Comparison of ENCODE assay signal across 9 mouse cellular contexts in genomic region chr11:106267311-106267852, GRCm38 (mm10). TPM values are rescaled to one million over a fixed set of nuclear protein-coding genes. Genes with fewer than 3 reads are reported as not detected.
DNase-seq lines count a peak whose midpoint lies in the region; ATAC-seq and TF ChIP-seq lines count a peak whose summit lies in the region.
"Had no signal": no experiment of that assay in that cellular context is flagged by ENCODE, and none has a peak within 500 bp of the region (broad histone marks: within the 10 kb centered on the region; RNA-seq: fewer than 3 reads in every experiment).

No protein-coding gene starts in this region.

- H3K4me3 ChIP-seq in MEL (ENCODE audit: control insufficient read depth in 1 of 2, insufficient read depth in 1 of 2, low read depth in 2 of 2, low read length in 2 of 2), result no peak overlapping the region
- H3K4me3 ChIP-seq in embryonic facial prominence, embryonic 13.5 days, result peak overlapping the region; percentile 20; the same call in 1 of the 2 replicates
- no peak overlapping the region for H3K4me3 ChIP-seq in hindbrain, embryonic 15.5 days
- H3K4me3 ChIP-seq in lung, embryonic 16.5 days (ENCODE audit: low read length), result no peak overlapping the region

- 78% methylated on average over 15 of the region's 15 CpGs for WGBS in embryonic facial prominence, embryonic 13.5 days
- 59% methylated on average over 15 of the region's 15 CpGs for WGBS in hindbrain, embryonic 15.5 days
- WGBS in lung, embryonic 16.5 days, result 61% methylated on average over 15 of the region's 15 CpGs

- peak; percentile 18 for DNase-seq in embryo, embryonic 11 days
- no peak for DNase-seq in embryo, embryonic 10.5 days (ENCODE audit: low spot score)
- DNase-seq in MEL (ENCODE audit: low read depth, low spot score), result peak; percentile 67

- H3K27ac ChIP-seq in MEL (ENCODE audit: control insufficient read depth, low read depth, low read length), result no peak overlapping the region
- peak overlapping the region; percentile 78 for H3K27ac ChIP-seq in embryonic facial prominence, embryonic 13.5 days
- peak overlapping the region; percentile 56 for H3K27ac ChIP-seq in hindbrain, embryonic 15.5 days (replicated peaks)
- H3K27ac ChIP-seq in lung, embryonic 16.5 days (ENCODE audit: low read length), result peak overlapping the region; percentile 77

- H3K9me3 ChIP-seq in MEL (replicated peaks; ENCODE audit: insufficient read depth, low read length), result no peaks in the 10 kb centered on the region
- no peaks in the 10 kb centered on the region for H3K9me3 ChIP-seq in embryonic facial prominence, embryonic 13.5 days
- H3K9me3 ChIP-seq in hindbrain, embryonic 15.5 days, result no peaks in the 10 kb centered on the region
- no peaks in the 10 kb centered on the region for H3K9me3 ChIP-seq in lung, embryonic 16.5 days (ENCODE audit: control insufficient read depth, low read length)

- no peak overlapping the region for H3K9ac ChIP-seq in MEL (ENCODE audit: control insufficient read depth, low read depth, low read length, poor library complexity, severe bottlenecking)
- peak overlapping the region; percentile 44; the same call in 1 of the 2 replicates for H3K9ac ChIP-seq in embryonic facial prominence, embryonic 13.5 days
- H3K9ac ChIP-seq in hindbrain, embryonic 15.5 days, result no peak overlapping the region
- H3K9ac ChIP-seq in lung, embryonic 16.5 days (ENCODE audit: low read length), result no peak overlapping the region

- H3K4me2 ChIP-seq in embryonic facial prominence, embryonic 13.5 days, result peak overlapping the region; percentile 44; the same call in 1 of the 2 replicates
- peak overlapping the region; percentile 9; the same call in 1 of the 2 replicates for H3K4me2 ChIP-seq in hindbrain, embryonic 15.5 days
- H3K4me2 ChIP-seq in lung, embryonic 16.5 days (ENCODE audit: low read depth, low read length), result 0 out of 2 replicates have a peak overlapping the region, but pooled peaks have one; percentile 40

- no peak for TF ChIP-seq CTCF in MEL (IDR thresholded peaks at IDR 0.05 in 2 of 3, conservative IDR thresholded peaks at IDR 0.05 in 1 of 3; ENCODE audit: control insufficient read depth in 1 of 3, insufficient read depth in 1 of 3, low read depth in 2 of 3, low read length in 3 of 3, poor library complexity in 1 of 3, severe bottlenecking in 1 of 3)

- peaks cover 36% of the 10 kb centered on the region for H3K79me2 ChIP-seq in MEL (ENCODE audit: control insufficient read depth, insufficient read depth, low read length, poor library complexity)

- ATAC-seq in embryonic facial prominence, embryonic 13.5 days (ENCODE audit: insufficient number of reproducible peaks, insufficient read depth, low FRiP score, low TSS enrichment, low read depth), result 0 out of 2 replicates have a peak, but pooled peaks have one; percentile 34
- ATAC-seq in hindbrain, embryonic 15.5 days (ENCODE audit: low FRiP score, low read depth), result 0 out of 2 replicates have a peak, but pooled peaks have one; percentile 23
- ATAC-seq in lung, embryonic 16.5 days (ENCODE audit: low read depth), result no peak
- no peak for ATAC-seq in megakaryocyte, adult 5-6 weeks (ENCODE audit: poor library complexity, severe bottlenecking)
- no peak for ATAC-seq in erythroid progenitor cell, adult 5-6 weeks (replicated peaks; ENCODE audit: low FRiP score, poor library complexity, severe bottlenecking)

- TF ChIP-seq EP300 in MEL (IDR thresholded peaks at IDR 0.05; ENCODE audit: low read depth in 1 of 2, low read length in 2 of 2), result no peak

- no peaks in the 10 kb centered on the region for H3K27me3 ChIP-seq in MEL (ENCODE audit: control insufficient read depth in 1 of 2, insufficient read depth in 2 of 2, low read length in 2 of 2)
- H3K27me3 ChIP-seq in embryonic facial prominence, embryonic 13.5 days, result no peaks in the 10 kb centered on the region
- no peaks in the 10 kb centered on the region for H3K27me3 ChIP-seq in hindbrain, embryonic 15.5 days
- no peaks in the 10 kb centered on the region for H3K27me3 ChIP-seq in lung, embryonic 16.5 days (ENCODE audit: control insufficient read depth, insufficient read depth, low read depth, low read length)

- peaks cover 13 to 31% of the 10 kb centered on the region in 2 experiments for H3K36me3 ChIP-seq in MEL (ENCODE audit: control insufficient read depth in 1 of 2, insufficient read depth in 2 of 2, low read length in 2 of 2)
- H3K36me3 ChIP-seq in embryonic facial prominence, embryonic 13.5 days, result peaks cover 55% of the 10 kb centered on the region
- H3K36me3 ChIP-seq in hindbrain, embryonic 15.5 days, result peaks cover 47% of the 10 kb centered on the region
- peaks cover 53% of the 10 kb centered on the region for H3K36me3 ChIP-seq in lung, embryonic 16.5 days (ENCODE audit: control insufficient read depth, insufficient read depth, low read length)

- no peak for TF ChIP-seq POLR2A in MEL (IDR thresholded peaks at IDR 0.05; ENCODE audit: control insufficient read depth in 1 of 2, insufficient read depth in 1 of 2, low read depth in 1 of 2, low read length in 2 of 2, poor library complexity in 1 of 2)

- peaks cover 0 to 24% of the 10 kb centered on the region in 2 experiments; a peak in 3 of 4 replicates for H3K4me1 ChIP-seq in MEL (ENCODE audit: control insufficient read depth in 1 of 2, insufficient read depth in 2 of 2, low read length in 2 of 2)
- peaks cover 44% of the 10 kb centered on the region for H3K4me1 ChIP-seq in embryonic facial prominence, embryonic 13.5 days
- H3K4me1 ChIP-seq in hindbrain, embryonic 15.5 days (replicated peaks), result peaks cover 42% of the 10 kb centered on the region
- H3K4me1 ChIP-seq in lung, embryonic 16.5 days (replicated peaks; ENCODE audit: control insufficient read depth, insufficient read depth, low read length), result peaks cover 33% of the 10 kb centered on the region

- no peak for TF ChIP-seq RAD21 in MEL (IDR thresholded peaks at IDR 0.05; ENCODE audit: low read depth, low read length)

RNA-seq across cellular contexts. Expression of gene Smarcd2, which starts 5.4 kb away (rescaled TPM):
- 116 and 131 TPM in 2 replicates for total RNA-seq in MEL (2012; rRNA removed)
- polyA plus RNA-seq in MEL (2012; ENCODE audit: insufficient read depth in 1 of 2, insufficient read length in 2 of 2, low read depth in 1 of 2, low replicate concordance in 2 of 2, missing spikeins in 1 of 2), result 100 to 1,000 TPM in 1 of 2 experiments, not detected in 1; 123 TPM
- 75.7 and 88.0 TPM in 2 replicates for polyA plus RNA-seq in embryonic facial prominence, embryonic 13.5 days (2015; fragmentation: Nextera tagmentation; extraction: Ambion mirVana)
- polyA plus RNA-seq in hindbrain, embryonic 15.5 days (2015; fragmentation: Nextera tagmentation; extraction: Ambion mirVana), result 11.6 and 13.3 TPM in 2 replicates
- 69.3 and 71.4 TPM in 2 replicates for polyA plus RNA-seq in lung, embryonic 16.5 days (2015; fragmentation: Nextera tagmentation; extraction: Ambion mirVana)
- 56.0 and 66.2 TPM in 2 replicates for total RNA-seq in megakaryocyte, adult 5-6 weeks (2015)
- 253 and 270 TPM in 2 replicates for total RNA-seq in megakaryocyte, adult 5-6 weeks (2017)
- 36.0 and 49.0 TPM in 2 replicates for total RNA-seq in erythroid progenitor cell, adult 5-6 weeks (2015; ENCODE audit: low replicate concordance)
- total RNA-seq in erythroid progenitor cell, adult 5-6 weeks (2017; ENCODE audit: low replicate concordance), result 119 and 162 TPM in 2 replicates

RNA-seq across cellular contexts. Expression of gene Tcam1, which starts 9.1 kb away (rescaled TPM):
- total RNA-seq in MEL (2012; rRNA removed), result 4.3 and 4.6 TPM in 2 replicates
- 1 to 10 TPM in 1 of 2 experiments, not detected in 1; 8.9 TPM for polyA plus RNA-seq in MEL (2012; ENCODE audit: insufficient read depth in 1 of 2, insufficient read length in 2 of 2, low read depth in 1 of 2, low replicate concordance in 2 of 2, missing spikeins in 1 of 2)
- polyA plus RNA-seq in embryonic facial prominence, embryonic 13.5 days (2015; fragmentation: Nextera tagmentation; extraction: Ambion mirVana), result 0.19 and 0.44 TPM in 2 replicates
- 0.14 and 0.18 TPM in 2 replicates for polyA plus RNA-seq in hindbrain, embryonic 15.5 days (2015; fragmentation: Nextera tagmentation; extraction: Ambion mirVana)
- 0.26 and 0.29 TPM in 2 replicates for polyA plus RNA-seq in lung, embryonic 16.5 days (2015; fragmentation: Nextera tagmentation; extraction: Ambion mirVana)
- total RNA-seq in megakaryocyte, adult 5-6 weeks (2015), result 0.09 and 0.14 TPM in 2 replicates
- total RNA-seq in megakaryocyte, adult 5-6 weeks (2017), result 0.04 and 0.08 TPM in 2 replicates
- not detected in 2 replicates for total RNA-seq in erythroid progenitor cell, adult 5-6 weeks (2015; ENCODE audit: low replicate concordance)
- not detected in 2 replicates for total RNA-seq in erythroid progenitor cell, adult 5-6 weeks (2017; ENCODE audit: low replicate concordance)

RNA-seq across cellular contexts. Expression of gene Psmc5, which starts 11.4 kb away (rescaled TPM):
- 426 and 451 TPM in 2 replicates for total RNA-seq in MEL (2012; rRNA removed)
- polyA plus RNA-seq in MEL (2012; ENCODE audit: insufficient read depth in 1 of 2, insufficient read length in 2 of 2, low read depth in 1 of 2, low replicate concordance in 2 of 2, missing spikeins in 1 of 2), result 100 to 1,000 TPM; 112 to 290 TPM
- 286 and 310 TPM in 2 replicates for polyA plus RNA-seq in embryonic facial prominence, embryonic 13.5 days (2015; fragmentation: Nextera tagmentation; extraction: Ambion mirVana)
- polyA plus RNA-seq in hindbrain, embryonic 15.5 days (2015; fragmentation: Nextera tagmentation; extraction: Ambion mirVana), result 299 and 305 TPM in 2 replicates
- polyA plus RNA-seq in lung, embryonic 16.5 days (2015; fragmentation: Nextera tagmentation; extraction: Ambion mirVana), result 242 and 250 TPM in 2 replicates
- 34.4 and 41.0 TPM in 2 replicates for total RNA-seq in megakaryocyte, adult 5-6 weeks (2015)
- total RNA-seq in megakaryocyte, adult 5-6 weeks (2017), result 52.7 and 63.9 TPM in 2 replicates
- 41.5 and 42.5 TPM in 2 replicates for total RNA-seq in erythroid progenitor cell, adult 5-6 weeks (2015; ENCODE audit: low replicate concordance)
- 33.4 and 66.2 TPM in 2 replicates for total RNA-seq in erythroid progenitor cell, adult 5-6 weeks (2017; ENCODE audit: low replicate concordance)

RNA-seq across cellular contexts. Expression of gene Ftsj3, which starts 11.5 kb away (rescaled TPM):
- 268 and 308 TPM in 2 replicates for total RNA-seq in MEL (2012; rRNA removed)
- 100 to 1,000 TPM in 1 of 2 experiments, not detected in 1; 205 TPM for polyA plus RNA-seq in MEL (2012; ENCODE audit: insufficient read depth in 1 of 2, insufficient read length in 2 of 2, low read depth in 1 of 2, low replicate concordance in 2 of 2, missing spikeins in 1 of 2)
- polyA plus RNA-seq in embryonic facial prominence, embryonic 13.5 days (2015; fragmentation: Nextera tagmentation; extraction: Ambion mirVana), result 60.0 and 63.0 TPM in 2 replicates
- polyA plus RNA-seq in hindbrain, embryonic 15.5 days (2015; fragmentation: Nextera tagmentation; extraction: Ambion mirVana), result 35.4 and 36.0 TPM in 2 replicates
- polyA plus RNA-seq in lung, embryonic 16.5 days (2015; fragmentation: Nextera tagmentation; extraction: Ambion mirVana), result 42.9 and 48.7 TPM in 2 replicates
- 13.0 and 14.0 TPM in 2 replicates for total RNA-seq in megakaryocyte, adult 5-6 weeks (2015)
- 46.6 and 59.1 TPM in 2 replicates for total RNA-seq in megakaryocyte, adult 5-6 weeks (2017)
- total RNA-seq in erythroid progenitor cell, adult 5-6 weeks (2015; ENCODE audit: low replicate concordance), result 6.5 and 13.8 TPM in 2 replicates
- 19.1 and 20.7 TPM in 2 replicates for total RNA-seq in erythroid progenitor cell, adult 5-6 weeks (2017; ENCODE audit: low replicate concordance)

RNA-seq across cellular contexts. Expression of gene Gh, which starts 34.3 kb away (rescaled TPM):
- not detected in 2 replicates for total RNA-seq in MEL (2012; rRNA removed)
- polyA plus RNA-seq in MEL (2012; ENCODE audit: insufficient read depth in 1 of 2, insufficient read length in 2 of 2, low read depth in 1 of 2, low replicate concordance in 2 of 2, missing spikeins in 1 of 2), result under 1 TPM in 1 of 2 experiments, not detected in 1; 0.08 TPM
- not detected in 2 replicates for polyA plus RNA-seq in embryonic facial prominence, embryonic 13.5 days (2015; fragmentation: Nextera tagmentation; extraction: Ambion mirVana)
- not detected in 2 replicates for polyA plus RNA-seq in hindbrain, embryonic 15.5 days (2015; fragmentation: Nextera tagmentation; extraction: Ambion mirVana)
- polyA plus RNA-seq in lung, embryonic 16.5 days (2015; fragmentation: Nextera tagmentation; extraction: Ambion mirVana), result not detected in 2 replicates
- not detected in 2 replicates for total RNA-seq in megakaryocyte, adult 5-6 weeks (2015)
- not detected in 2 replicates for total RNA-seq in megakaryocyte, adult 5-6 weeks (2017)
- not detected in 2 replicates for total RNA-seq in erythroid progenitor cell, adult 5-6 weeks (2015; ENCODE audit: low replicate concordance)
- 2.7 TPM in 1 of 2 replicates, not detected in the other for total RNA-seq in erythroid progenitor cell, adult 5-6 weeks (2017; ENCODE audit: low replicate concordance)
- total RNA-seq: left cerebral cortex, postnatal 10 days had no signal

Comparison
In these comparisons a context has a peak if more than half of its experiments do, and no peak if none do; other contexts are left out.
1. ATAC-seq: peak in embryonic facial prominence, embryonic 13.5 days (single experiment) and hindbrain, embryonic 15.5 days (single experiment); none in lung, embryonic 16.5 days (single experiment), megakaryocyte, adult 5-6 weeks (single experiment) and erythroid progenitor cell, adult 5-6 weeks (single experiment).
2. Peak in every context shown above with its lines, with median percentiles within 50 percentile points of each other: H3K4me2 ChIP-seq.